Mouse (Mus musculus) T-helper 1 cell (primary cell): ENCODE results near the gene Rundc3a.

ENCODE experiments used
- in situ Hi-C: fragments of 300-600 bp; cut with MboI, MseI; formaldehyde crosslinking; loops from one replicate; pipeline ENCODE4 v1.15.1; 2025; ENCODE audit warnings: high pct_unique_total_duplicates

Rundc3a gene

GRCm38 (mm10) chr11:102446581-102447461 is 53.6 kb downstream of the Rundc3a start:
- in situ Hi-C loops, result no loop called here

- in situ Hi-C loops, result no loop called here
Measured at GRCm38 (mm10) chr11:102447497-102447896, 54.3 kb downstream of the Rundc3a start, which contains the start of gene Fam171a2. TSS of gene Fam171a2 (minus strand) at chr11:102447682.

- in situ Hi-C loops, result no loop called here
Measured at GRCm38 (mm10) chr11:102448327-102448726, 55.1 kb downstream of the Rundc3a start.

- in situ Hi-C loops, result no loop called here
Measured at GRCm38 (mm10) chr11:102449043-102450008, 56.1 kb downstream of the Rundc3a start.
